Mouse (Mus musculus) ES-Bruce4 (cell line): ENCODE results near the gene Lgr4.

Source experiments
- CTCF ChIP-seq: IDR thresholded peaks from one replicate; pipeline ENCODE4 v1.8.1; 2011; ENCODE audit warnings: low read depth, low read length
- EP300 ChIP-seq: IDR thresholded peaks from 2 replicates; pipeline ENCODE4 v1.6.1; 2011; ENCODE audit warnings: low read depth, low read length; ENCODE audit not compliant: insufficient read depth
- POLR2A ChIP-seq: IDR thresholded peaks from one replicate; pipeline ENCODE4 v1.8.1; 2011; ENCODE audit warnings: low read length; ENCODE audit not compliant: insufficient read depth

DNA sequence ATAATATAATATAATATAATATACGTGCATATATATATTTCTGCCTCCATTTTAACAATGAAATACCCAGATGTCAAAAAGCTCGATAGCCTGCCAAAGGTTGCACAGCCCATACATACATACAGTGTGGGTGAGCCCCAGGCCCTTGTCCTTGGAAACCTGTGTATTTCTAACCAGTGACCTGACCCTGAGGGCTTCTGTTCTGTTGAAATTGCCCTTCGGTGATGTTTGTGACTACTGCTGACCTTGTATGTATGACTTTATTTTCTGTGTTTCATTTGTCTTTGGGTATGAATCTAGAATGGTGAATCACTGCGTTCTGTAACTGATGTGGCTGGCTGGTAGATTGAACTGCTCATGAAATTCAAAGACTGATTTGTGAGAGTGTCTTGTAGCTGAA is 49.4 kb downstream of the Lgr4 start:
- no peak for TF ChIP-seq POLR2A
- no peak for TF ChIP-seq CTCF
- TF ChIP-seq EP300 = no peak
